Mouse (Mus musculus) urinary bladder, postnatal 0 days (tissue): Measurements from ENCODE around the gene Pf4. TPM values are rescaled to one million over a fixed set of nuclear protein-coding genes. Genes with fewer than 3 reads are reported as not detected.

ENCODE experiments used
- microRNA-seq: library from miRNA; unstranded; fragments of <30 nt; microRNA quantifications from one replicate; pipeline ENCODE4, GENCODE M21; 2016
- polyA plus RNA-seq: library from polyadenylated mRNA; unstranded; fragments of >200 nt; fragmentation: Nextera tagmentation; extraction: Ambion mirVana; gene quantifications from 2 replicates; pipeline ENCODE4 v1.2.1, GENCODE M21; 2015

The Pf4 gene
- polyA plus RNA-seq, result 371 and 501 TPM in 2 replicates

GRCm38 (mm10) chr5:90771880-90772653 lies at the start of gene Pf4:
TSS of gene Pf4 (plus strand) at chr5:90772435.

DNA sequence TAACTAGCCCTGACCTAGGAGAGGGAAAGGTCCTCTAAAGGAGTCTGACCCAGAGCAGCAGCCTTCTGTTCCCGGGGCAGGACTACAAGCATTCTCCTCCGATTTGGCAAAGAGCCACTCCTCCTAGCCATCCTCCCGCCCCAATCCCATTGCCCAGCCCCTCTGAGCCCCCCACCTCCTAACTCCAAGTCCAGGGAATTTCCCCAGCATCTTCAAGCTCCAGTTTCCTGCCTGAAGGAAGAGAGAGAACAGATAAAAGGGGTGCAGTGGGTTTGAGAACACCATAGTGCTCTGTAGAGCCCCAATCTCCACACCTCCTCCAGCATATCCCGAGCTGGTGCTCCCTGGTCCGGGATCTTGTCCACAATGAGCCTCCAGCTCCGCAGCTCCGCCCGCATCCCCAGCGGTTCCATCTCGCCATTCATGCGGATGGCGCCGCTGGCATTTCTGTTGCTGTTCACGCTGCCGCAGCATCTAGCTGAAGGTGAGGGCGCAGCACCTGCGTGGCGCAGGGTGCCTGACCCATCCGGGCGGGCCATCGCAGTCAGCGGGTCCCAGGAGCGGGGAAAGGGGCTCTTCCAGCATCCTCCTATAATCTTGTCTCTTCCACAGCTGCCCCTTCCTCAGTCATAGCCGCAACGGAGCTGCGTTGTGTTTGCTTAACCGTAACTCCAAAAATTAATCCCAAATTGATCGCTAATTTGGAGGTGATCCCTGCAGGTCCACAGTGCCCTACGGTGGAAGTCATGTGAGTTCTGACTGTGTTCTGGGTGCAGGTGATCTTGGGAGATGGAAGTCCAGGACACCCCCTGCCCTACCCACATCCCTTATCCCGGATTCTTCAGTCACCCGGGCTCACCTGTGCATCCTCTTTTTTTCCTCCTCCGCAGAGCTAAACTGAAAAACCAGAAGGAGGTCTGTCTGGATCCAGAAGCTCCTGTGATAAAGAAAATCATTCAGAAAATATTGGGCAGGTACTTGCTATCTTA lies 12.9 kb upstream of the Pf4 start, which contains the start of gene Cxcl5:
Gene Cxcl5, plus strand, starts transcription at position 284 of the 989 bp plus-strand sequence.

GRCm38 (mm10) chr5:90768218-90768617 lies 4.0 kb upstream of the Pf4 start, which contains the start of gene Ppbp:
TSS of gene Ppbp (plus strand) at chr5:90768518.

GRCm38 (mm10) chr5:90785659-90786588 lies 13.7 kb downstream of the Pf4 start, which contains the start of gene Cxcl3:
TSS of gene Cxcl3 (plus strand) at chr5:90786103.

GRCm38 (mm10) chr5:90794195-90794625 lies 22.0 kb downstream of the Pf4 start, which contains the start of gene Cxcl15:
TSS of gene Cxcl15 (plus strand) at chr5:90794534.

Small RNAs within 50 kb of the gene (microRNA-seq; reads per million reads assigned to microRNA genes)
- not detected for gene Gm24322

Other genes with a start within 250 kb of the Pf4 start
- gene 5830473C10Rik, start 211.3 kb upstream of the Pf4 start, polyA plus RNA-seq, result not detected in 2 replicates
- gene Rassf6, start 131.8 kb upstream of the Pf4 start, polyA plus RNA-seq, result 21.7 and 24.5 TPM in 2 replicates
- gene Cxcl5, start 13.1 kb upstream of the Pf4 start, polyA plus RNA-seq, result 0.59 and 1.2 TPM in 2 replicates
- gene Ppbp, start 3.9 kb upstream of the Pf4 start, polyA plus RNA-seq, result 9.1 and 9.8 TPM in 2 replicates
- 0.72 and 4.7 TPM in 2 replicates for gene Cxcl3, start 13.7 kb downstream of the Pf4 start, polyA plus RNA-seq
- gene Cxcl15, start 22.1 kb downstream of the Pf4 start, polyA plus RNA-seq, result 0.10 and 0.50 TPM in 2 replicates
- gene Cxcl1, start 118.8 kb downstream of the Pf4 start, polyA plus RNA-seq, result 1.0 and 3.7 TPM in 2 replicates
- gene Cxcl2, start 131.4 kb downstream of the Pf4 start, polyA plus RNA-seq, result 0.83 and 7.8 TPM in 2 replicates
- 38.2 and 43.1 TPM in 2 replicates for gene Mthfd2l, start 158.7 kb downstream of the Pf4 start, polyA plus RNA-seq